In the genomic region with DNA sequence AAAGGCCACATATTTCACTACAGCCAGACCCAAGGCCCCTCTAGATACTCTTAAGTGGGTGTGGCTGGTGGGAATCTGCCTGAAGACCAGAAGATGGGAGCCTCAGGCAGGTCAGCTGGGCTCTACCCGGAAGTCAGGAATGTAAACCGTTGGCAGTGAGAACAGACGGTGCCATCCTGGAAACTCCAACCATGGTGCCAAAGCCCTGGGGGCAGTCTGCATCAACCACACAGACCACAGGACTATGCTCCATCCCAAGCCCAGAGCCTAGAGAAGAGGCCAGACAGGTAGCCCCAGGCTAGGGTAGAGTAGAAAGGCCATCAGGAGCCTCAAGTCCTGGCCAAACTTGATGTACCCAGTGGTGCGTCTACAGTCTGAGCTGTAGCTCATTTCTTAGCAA, we compare ENCODE assay signal across 12 mouse cellular contexts. TPM values are rescaled to one million over a fixed set of nuclear protein-coding genes. Genes with fewer than 3 reads are reported as not detected.
DNase-seq lines count a peak whose midpoint lies in the region; ATAC-seq lines count a peak whose summit lies in the region.
"Had no signal": no experiment of that assay in that cellular context is flagged by ENCODE, and none has a peak within 500 bp of the region (broad histone marks: within the 10 kb centered on the region; RNA-seq: fewer than 3 reads in every experiment).

No protein-coding gene starts in this region.

- no peaks in the 10 kb centered on the region for H3K9me3 ChIP-seq in kidney, embryonic 16.5 days (ENCODE audit: low read length)
- H3K9me3 ChIP-seq in embryonic facial prominence, embryonic 10.5 days = no peaks in the 10 kb centered on the region
- H3K9me3 ChIP-seq in liver, embryonic 15.5 days (replicated peaks) = no peaks in the 10 kb centered on the region
- H3K9me3 ChIP-seq: G1E had no signal

- peaks cover 14% of the 10 kb centered on the region; the same call in 1 of the 2 replicates for H3K36me3 ChIP-seq in kidney, embryonic 16.5 days (ENCODE audit: insufficient read depth, low read length)
- H3K36me3 ChIP-seq in embryonic facial prominence, embryonic 10.5 days (replicated peaks) = peaks cover 72% of the 10 kb centered on the region
- peaks cover 89% of the 10 kb centered on the region for H3K36me3 ChIP-seq in liver, embryonic 15.5 days (replicated peaks)

- H3K27ac ChIP-seq in kidney, embryonic 16.5 days (ENCODE audit: low read length) = peak overlapping the region; percentile 72
- peak overlapping the region; percentile 79 for H3K27ac ChIP-seq in embryonic facial prominence, embryonic 10.5 days (replicated peaks)
- peak overlapping the region; percentile 95 for H3K27ac ChIP-seq in liver, embryonic 15.5 days (replicated peaks)

- H3K4me2 ChIP-seq in kidney, embryonic 16.5 days (replicated peaks; ENCODE audit: low read depth, low read length) = no peak overlapping the region
- H3K4me2 ChIP-seq in liver, embryonic 15.5 days = peak overlapping the region; percentile 69

- H3K4me1 ChIP-seq in kidney, embryonic 16.5 days (ENCODE audit: insufficient read depth, low read length) = peaks cover 23% of the 10 kb centered on the region
- peaks cover 33% of the 10 kb centered on the region for H3K4me1 ChIP-seq in embryonic facial prominence, embryonic 10.5 days
- H3K4me1 ChIP-seq in liver, embryonic 15.5 days (replicated peaks) = peaks cover 89% of the 10 kb centered on the region

- 80% methylated on average over 4 of the region's 4 CpGs for WGBS in kidney, embryonic 16.5 days
- 85% methylated on average over 4 of the region's 4 CpGs for WGBS in embryonic facial prominence, embryonic 10.5 days
- WGBS in liver, embryonic 15.5 days (ENCODE audit: insufficient replicate concordance) = 57% methylated on average over 4 of the region's 4 CpGs

- H3K9ac ChIP-seq in kidney, embryonic 16.5 days (replicated peaks; ENCODE audit: low read length) = no peak overlapping the region
- peak overlapping the region; percentile 55 for H3K9ac ChIP-seq in liver, embryonic 15.5 days

- DNase-seq in kidney, postnatal 4 days = no peak
- no peak for DNase-seq in embryonic facial prominence, embryonic 10.5 days (ENCODE audit: low spot score)
- no peak for DNase-seq in B cell, adult 2 months
- no peak for DNase-seq in right cerebral cortex, postnatal 36 days (ENCODE audit: low spot score in 2 of 2)
- DNase-seq: lung, adult 18-20 months; thymus, postnatal 36 days had no signal

- ATAC-seq in kidney, embryonic 16.5 days (ENCODE audit: low FRiP score, low TSS enrichment) = no peak
- peak; percentile 19; the same call in 1 of the 2 replicates for ATAC-seq in erythroblast, adult 5-6 weeks (replicated peaks; ENCODE audit: low FRiP score, poor library complexity, severe bottlenecking)
- 0 out of 2 replicates have a peak, but pooled peaks have one; percentile 5 for ATAC-seq in liver, embryonic 15.5 days (ENCODE audit: insufficient read depth)

- H3K4me3 ChIP-seq in kidney, embryonic 16.5 days (ENCODE audit: low read length) = no peak overlapping the region
- 0 out of 2 replicates have a peak overlapping the region, but pooled peaks have one; percentile 21 for H3K4me3 ChIP-seq in embryonic facial prominence, embryonic 10.5 days
- peak overlapping the region; percentile 36 for H3K4me3 ChIP-seq in liver, embryonic 15.5 days (replicated peaks)

- H3K27me3 ChIP-seq in kidney, embryonic 16.5 days (ENCODE audit: insufficient read depth, low read length) = no peaks in the 10 kb centered on the region
- no peaks in the 10 kb centered on the region for H3K27me3 ChIP-seq in embryonic facial prominence, embryonic 10.5 days (replicated peaks; ENCODE audit: low read depth, poor library complexity, severe bottlenecking)
- H3K27me3 ChIP-seq in liver, embryonic 15.5 days = no peaks in the 10 kb centered on the region

RNA-seq across cellular contexts. Expression of a gene that starts 24.2 kb away (rescaled TPM):
- 18.7 and 19.4 TPM in 2 replicates for polyA plus RNA-seq in kidney, embryonic 16.5 days (2015; fragmentation: Nextera tagmentation; extraction: Ambion mirVana)
- polyA plus RNA-seq in embryonic facial prominence, embryonic 10.5 days (2016; fragmentation: Nextera tagmentation; extraction: Ambion mirVana) = 14.3 and 15.2 TPM in 2 replicates
- total RNA-seq in erythroblast, adult 5-6 weeks (2015; ENCODE audit: low replicate concordance) = 22.3 and 23.4 TPM in 2 replicates
- total RNA-seq in erythroblast, adult 5-6 weeks (2017; ENCODE audit: low replicate concordance) = 25.3 and 39.0 TPM in 2 replicates
- 27.0 and 27.3 TPM in 2 replicates for polyA plus RNA-seq in liver, embryonic 15.5 days (2015; fragmentation: Nextera tagmentation; extraction: Ambion mirVana)

RNA-seq across cellular contexts. Expression of a gene that starts 31.3 kb away (rescaled TPM):
- 15.5 and 16.9 TPM in 2 replicates for polyA plus RNA-seq in kidney, embryonic 16.5 days (2015; fragmentation: Nextera tagmentation; extraction: Ambion mirVana)
- 27.7 and 28.0 TPM in 2 replicates for polyA plus RNA-seq in embryonic facial prominence, embryonic 10.5 days (2016; fragmentation: Nextera tagmentation; extraction: Ambion mirVana)
- total RNA-seq in erythroblast, adult 5-6 weeks (2015; ENCODE audit: low replicate concordance) = 2.9 and 6.9 TPM in 2 replicates
- total RNA-seq in erythroblast, adult 5-6 weeks (2017; ENCODE audit: low replicate concordance) = 6.5 and 19.7 TPM in 2 replicates
- polyA plus RNA-seq in liver, embryonic 15.5 days (2015; fragmentation: Nextera tagmentation; extraction: Ambion mirVana) = 10.0 and 13.2 TPM in 2 replicates
- total RNA-seq: monocyte, adult 5-6 weeks had no signal

RNA-seq across cellular contexts. Expression of a gene that starts 35.6 kb away (rescaled TPM):
- not detected in 2 replicates for polyA plus RNA-seq in kidney, embryonic 16.5 days (2015; fragmentation: Nextera tagmentation; extraction: Ambion mirVana)
- polyA plus RNA-seq in embryonic facial prominence, embryonic 10.5 days (2016; fragmentation: Nextera tagmentation; extraction: Ambion mirVana) = not detected in 2 replicates
- total RNA-seq in erythroblast, adult 5-6 weeks (2015; ENCODE audit: low replicate concordance) = not detected in 2 replicates
- total RNA-seq in erythroblast, adult 5-6 weeks (2017; ENCODE audit: low replicate concordance) = not detected in 2 replicates
- 0.09 TPM in 1 of 2 replicates, not detected in the other for polyA plus RNA-seq in liver, embryonic 15.5 days (2015; fragmentation: Nextera tagmentation; extraction: Ambion mirVana)
- total RNA-seq: hematopoietic stem cell, adult 5-6 weeks had no signal
- polyA plus RNA-seq: G1E had no signal
